Mouse (Mus musculus) heart, embryonic 15.5 days (tissue): Measurements from ENCODE around the gene Lcp1. TPM values are rescaled to one million over a fixed set of nuclear protein-coding genes. Genes with fewer than 3 reads are reported as not detected.

Source experiments
- ATAC-seq: fragments of 200-750 bp; cut with Nextera tagmentation; replicated peaks from 2 replicates; pipeline ENCODE4 v1.8.0; 2017; ENCODE audit warnings: low read depth, moderate TSS enrichment; ENCODE audit not compliant: insufficient number of reproducible peaks, insufficient read depth, low FRiP score
- H3K27ac ChIP-seq: fragments of 300-500 bp; sonication (generic); 2 replicates; pipeline ENCODE4 v1.5.1; 2015; ENCODE audit warnings: mild to moderate bottlenecking, inconsistent platforms
- H3K27me3 ChIP-seq: fragments of 300-500 bp; sonication (generic); 2 replicates; pipeline ENCODE4 v1.6.1; 2015; ENCODE audit warnings: inconsistent platforms
- H3K36me3 ChIP-seq: fragments of 300-500 bp; sonication (generic); 2 replicates; pipeline ENCODE4 v1.6.1; 2015; ENCODE audit warnings: mild to moderate bottlenecking, inconsistent platforms
- H3K4me1 ChIP-seq: fragments of 300-500 bp; sonication (generic); replicated peaks from 2 replicates; pipeline ENCODE4 v1.6.1; 2015; ENCODE audit warnings: inconsistent platforms
- H3K4me2 ChIP-seq: fragments of 300-500 bp; sonication (generic); 2 replicates; pipeline ENCODE4 v1.6.1; 2015; ENCODE audit warnings: inconsistent platforms, mild to moderate bottlenecking, moderate library complexity
- H3K4me3 ChIP-seq: fragments of 300-500 bp; sonication (generic); 2 replicates; pipeline ENCODE4 v1.5.1; 2015; ENCODE audit warnings: mild to moderate bottlenecking, inconsistent platforms
- H3K9ac ChIP-seq: fragments of 300-500 bp; sonication (generic); 2 replicates; pipeline ENCODE4 v1.6.1; 2015; ENCODE audit warnings: mild to moderate bottlenecking, inconsistent platforms
- H3K9me3 ChIP-seq: fragments of 300-500 bp; sonication (generic); replicated peaks from 2 replicates; pipeline ENCODE4 v1.6.1; 2016; ENCODE audit warnings: inconsistent platforms
- WGBS: fragments of 180-500 bp; shearing (Covaris S2); methylation state at CpG from one replicate; pipeline ENCODE4 v1.1.7; 2015; ENCODE audit warnings: mixed read lengths; 5-methylcytosine and 5-hydroxymethylcytosine counted together
- polyA plus RNA-seq: library from polyadenylated mRNA; unstranded; fragments of >200 nt; fragmentation: Nextera tagmentation; extraction: Ambion mirVana; gene quantifications from 2 replicates; pipeline ENCODE4 v1.2.1, GENCODE M21; 2015

Gene Lcp1
- polyA plus RNA-seq, 1 experiment from 2014 or later, result 20.6 TPM

DNA sequence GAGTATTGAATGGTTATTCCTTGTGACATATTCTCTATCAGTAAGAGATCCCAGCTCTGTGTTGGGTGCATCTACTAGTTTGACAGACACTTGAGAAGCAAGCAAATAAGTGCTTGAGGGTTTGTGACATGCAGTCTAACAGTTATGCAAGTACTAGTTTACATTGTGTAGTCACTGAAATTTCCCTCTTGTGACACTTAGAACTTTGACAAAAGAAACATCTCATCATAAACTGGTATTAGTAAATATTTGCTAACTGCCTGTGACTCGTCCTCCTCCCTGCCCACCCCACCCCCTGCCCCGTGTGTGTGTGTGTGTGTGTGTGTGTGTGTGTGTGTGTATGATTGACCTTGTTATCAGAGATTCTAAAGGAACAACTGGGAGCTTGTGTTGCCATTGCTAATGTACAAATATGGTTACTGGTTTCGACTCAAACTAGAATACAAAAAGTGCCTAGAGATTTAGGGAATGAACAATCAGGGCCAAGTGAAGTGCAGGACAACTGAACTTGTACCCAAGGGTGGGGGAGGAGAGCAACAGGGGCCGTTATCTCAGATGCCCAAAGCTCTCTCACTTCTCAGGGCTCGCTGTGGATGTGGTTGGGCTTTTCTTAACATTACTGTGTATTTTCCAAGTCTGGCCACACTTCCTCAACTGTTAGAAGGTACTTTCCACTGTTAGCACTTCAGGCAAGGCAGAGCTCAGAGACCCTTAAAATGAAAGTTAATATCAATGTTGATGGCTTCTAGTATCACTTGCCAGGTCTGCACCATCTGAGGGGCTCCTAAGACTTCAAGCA, 55.1 kb downstream of the Lcp1 start:
- Histone ChIP-seq H3K4me3 (no peak overlapping the region), H3K4me1 (0 out of 2 replicates have a peak, but pooled peaks cover 4% of the 10 kb centered on the region), H3K4me2 (no peak overlapping the region), H3K9me3 (no peaks in the 10 kb centered on the region), H3K27ac (no peak overlapping the region), H3K36me3 (no peaks in the 10 kb centered on the region), H3K9ac (no peak overlapping the region), H3K27me3 (no peaks in the 10 kb centered on the region)
- ATAC-seq, result no peak
- 35% methylated on average over 5 of the region's 5 CpGs for WGBS

DNA sequence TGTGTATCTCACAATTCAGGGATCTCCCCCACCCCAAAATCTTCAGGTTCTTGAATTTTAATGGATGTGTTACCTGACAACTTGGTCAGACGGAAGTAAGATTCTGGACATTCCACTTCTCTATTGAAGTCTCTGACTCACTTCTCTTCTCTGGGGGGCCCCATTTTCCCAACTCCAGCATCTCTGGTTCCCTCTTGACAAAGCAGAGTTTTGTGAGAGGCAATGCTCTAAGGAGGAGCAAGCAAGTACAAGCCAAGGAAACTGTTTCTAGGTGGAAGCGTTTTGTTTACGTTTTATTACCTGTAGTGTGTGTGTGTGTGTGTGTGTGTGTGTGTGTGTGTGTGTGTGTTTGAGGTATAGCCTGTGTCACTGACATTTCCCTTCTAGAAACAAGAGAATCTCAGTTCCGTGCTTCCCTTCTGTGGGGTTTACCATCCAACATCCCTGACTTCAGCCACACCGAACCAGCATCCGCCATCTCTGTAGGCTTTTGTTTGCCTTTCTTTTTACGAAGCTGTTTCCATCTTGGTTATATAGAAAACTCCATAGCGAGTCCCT, 56.0 kb downstream of the Lcp1 start:
- H3K27me3 ChIP-seq, result no peaks in the 10 kb centered on the region
- 92% methylated on average over 8 of the region's 8 CpGs for WGBS
- H3K4me1 ChIP-seq, result 0 out of 2 replicates have a peak, but pooled peaks cover 4% of the 10 kb centered on the region
- ATAC-seq, result no peak
- H3K27ac ChIP-seq, result no peak overlapping the region
- no peaks in the 10 kb centered on the region for H3K36me3 ChIP-seq
- H3K4me2 ChIP-seq, result no peak overlapping the region
- no peak overlapping the region for H3K9ac ChIP-seq
- H3K4me3 ChIP-seq, result no peak overlapping the region
- H3K9me3 ChIP-seq, result no peaks in the 10 kb centered on the region

DNA sequence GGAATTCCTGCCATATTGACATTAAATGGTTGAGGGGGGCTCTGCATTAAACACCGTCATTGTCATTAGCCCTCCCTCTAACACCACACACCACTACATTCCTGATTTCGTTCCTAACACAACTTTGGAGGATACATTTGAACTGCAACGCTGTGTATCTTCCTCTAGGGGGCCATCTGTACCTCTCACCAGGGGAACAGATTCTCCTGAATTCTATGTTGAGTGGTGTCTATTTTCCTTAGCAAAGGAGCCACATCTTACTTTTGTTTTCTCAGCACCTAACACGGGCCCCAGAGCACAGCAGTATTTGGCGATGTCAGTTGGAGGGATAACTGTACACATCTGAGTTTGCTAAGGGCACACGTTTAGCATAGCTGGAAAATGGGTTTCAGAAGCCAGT, 57.6 kb downstream of the Lcp1 start:
- Histone ChIP-seq H3K36me3 (no peaks in the 10 kb centered on the region), H3K4me2 (no peak overlapping the region), H3K27me3 (no peaks in the 10 kb centered on the region), H3K4me3 (no peak overlapping the region), H3K9ac (no peak overlapping the region), H3K4me1 (0 out of 2 replicates have a peak, but pooled peaks cover 4% of the 10 kb centered on the region), H3K27ac (no peak overlapping the region), H3K9me3 (no peaks in the 10 kb centered on the region)
- WGBS, result 74% methylated on average over 6 of the region's 6 CpGs
- ATAC-seq, result no peak

DNA sequence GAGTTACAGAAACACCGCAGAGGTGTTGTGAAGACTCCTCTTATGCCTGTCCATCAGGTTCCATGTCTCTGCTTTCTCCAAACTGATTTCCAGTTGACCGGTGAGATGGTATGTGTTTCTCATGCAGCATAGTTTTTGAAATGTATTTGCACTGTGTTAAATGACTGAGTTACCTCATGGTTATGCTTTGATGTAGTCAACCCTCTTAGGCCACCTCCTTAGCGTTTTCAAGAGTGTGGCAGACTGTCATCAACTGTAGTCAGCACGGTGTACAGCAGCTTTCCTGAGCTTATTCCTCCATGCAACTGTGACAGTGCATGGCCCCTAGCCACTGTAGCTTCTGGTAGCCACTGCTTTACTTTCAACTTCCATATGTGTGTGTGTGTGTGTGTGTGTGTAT, 58.1 kb downstream of the Lcp1 start:
- WGBS, result 68% methylated on average over 4 of the region's 4 CpGs
- no peak for ATAC-seq
- no peaks in the 10 kb centered on the region for H3K9me3 ChIP-seq

DNA sequence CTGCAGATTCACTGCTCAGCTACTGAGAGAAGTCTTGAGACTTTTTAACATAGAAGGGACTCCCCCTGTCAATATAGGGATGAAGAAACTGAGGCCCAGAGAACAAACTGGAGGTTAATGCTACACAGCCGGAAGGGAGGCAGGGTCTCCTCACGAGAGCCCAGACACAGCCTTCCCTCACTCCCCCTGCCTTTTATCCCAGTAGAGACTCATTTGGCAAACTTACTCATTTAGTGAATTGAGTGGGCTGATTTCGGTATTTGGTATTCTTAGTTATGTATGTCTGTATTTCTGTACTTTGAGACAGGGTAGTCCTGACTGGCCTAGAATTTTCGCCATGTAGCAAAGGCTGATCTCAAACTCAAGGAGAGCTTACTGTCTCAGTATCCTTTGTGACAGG, 59.8 kb downstream of the Lcp1 start:
- Histone ChIP-seq H3K27ac (no peak overlapping the region), H3K27me3 (no peaks in the 10 kb centered on the region), H3K4me2 (no peak overlapping the region), H3K4me1 (0 out of 2 replicates have a peak, but pooled peaks cover 7% of the 10 kb centered on the region), H3K4me3 (no peak overlapping the region), H3K9ac (no peak overlapping the region), H3K36me3 (no peaks in the 10 kb centered on the region), H3K9me3 (no peaks in the 10 kb centered on the region)
- 75% methylated on average over 4 of the region's 4 CpGs for WGBS
- no peak for ATAC-seq

More for the DNA sequence above, 58.1 kb downstream of the Lcp1 start:
- Histone ChIP-seq H3K9ac (no peak overlapping the region), H3K27me3 (no peaks in the 10 kb centered on the region), H3K4me3 (no peak overlapping the region), H3K27ac (no peak overlapping the region), H3K4me2 (no peak overlapping the region), H3K36me3 (no peaks in the 10 kb centered on the region), H3K4me1 (0 out of 2 replicates have a peak, but pooled peaks cover 7% of the 10 kb centered on the region)

DNA sequence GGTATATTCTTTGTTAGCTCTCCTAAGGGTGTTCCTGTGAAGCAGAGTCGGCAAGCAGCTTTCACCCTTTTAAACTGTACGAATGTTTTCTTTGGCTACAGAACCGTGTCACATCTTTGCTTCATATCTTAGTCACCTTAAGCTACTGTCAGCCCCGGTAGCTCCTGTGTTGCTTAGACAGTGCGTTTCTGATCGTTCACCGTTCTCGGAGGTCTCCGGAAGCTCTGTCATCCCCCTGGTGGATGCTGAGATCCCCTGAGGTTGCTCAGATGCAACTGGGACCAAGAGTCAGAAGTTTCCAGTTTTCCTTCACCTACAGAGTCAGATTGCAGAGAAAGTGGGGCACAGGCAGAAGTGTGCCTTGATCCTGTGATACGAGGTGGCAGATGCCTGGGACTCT, 61.5 kb downstream of the Lcp1 start:
- no peak for ATAC-seq
- Histone ChIP-seq H3K27ac (no peak overlapping the region), H3K9ac (no peak overlapping the region), H3K4me3 (no peak overlapping the region), H3K9me3 (no peaks in the 10 kb centered on the region), H3K27me3 (no peaks in the 10 kb centered on the region), H3K4me2 (no peak overlapping the region), H3K4me1 (0 out of 2 replicates have a peak, but pooled peaks cover 3% of the 10 kb centered on the region), H3K36me3 (no peaks in the 10 kb centered on the region)
- 66% methylated on average over 10 of the region's 10 CpGs for WGBS

DNA sequence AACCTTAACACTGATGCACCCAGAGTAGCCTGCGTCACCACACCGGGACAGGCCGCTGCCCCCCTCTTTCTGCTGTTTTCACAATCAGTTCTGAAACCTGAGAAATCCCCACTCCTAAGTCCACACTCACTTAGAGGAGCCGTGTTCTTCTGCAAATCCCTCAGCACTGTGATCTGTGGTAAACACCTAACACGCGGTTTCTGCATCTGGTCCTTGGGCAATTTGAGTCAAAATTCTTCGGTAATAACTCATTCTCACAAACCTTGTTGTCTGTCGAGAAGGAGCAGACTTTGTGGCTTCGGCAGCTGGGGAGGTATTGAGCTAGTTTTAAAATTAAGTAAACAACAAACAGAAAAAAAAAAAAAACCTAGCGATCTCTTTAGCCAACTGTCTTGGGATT, 62.0 kb downstream of the Lcp1 start:
- Histone ChIP-seq H3K4me2 (no peak overlapping the region), H3K36me3 (no peaks in the 10 kb centered on the region), H3K4me3 (no peak overlapping the region), H3K9me3 (no peaks in the 10 kb centered on the region), H3K9ac (no peak overlapping the region), H3K4me1 (0 out of 2 replicates have a peak, but pooled peaks cover 3% of the 10 kb centered on the region), H3K27ac (no peak overlapping the region), H3K27me3 (no peaks in the 10 kb centered on the region)
- no peak for ATAC-seq
- WGBS, result 75% methylated on average over 10 of the region's 10 CpGs

DNA sequence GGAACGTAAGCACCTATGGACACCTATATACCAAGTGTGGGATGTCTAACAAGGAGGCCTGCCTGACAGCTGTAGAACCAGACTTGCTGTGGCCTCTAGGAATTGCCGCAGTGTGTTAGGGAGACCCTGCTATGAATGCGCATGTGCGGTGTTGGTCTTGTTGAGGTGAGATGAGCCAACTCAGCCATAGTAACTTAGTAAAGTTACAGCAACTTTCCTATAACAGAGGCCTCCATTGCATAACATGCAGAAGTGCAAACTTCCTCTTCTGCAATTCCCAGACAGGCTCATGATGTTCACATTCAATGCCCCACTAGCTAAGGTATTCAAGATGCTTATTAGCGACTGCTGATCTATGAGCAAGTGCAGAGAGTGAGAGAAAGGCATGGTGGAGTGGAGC, 64.6 kb downstream of the Lcp1 start:
- no peak for ATAC-seq
- 0 out of 2 replicates have a peak, but pooled peaks cover 3% of the 10 kb centered on the region for H3K4me1 ChIP-seq
- 81% methylated on average over 5 of the region's 5 CpGs for WGBS

DNA sequence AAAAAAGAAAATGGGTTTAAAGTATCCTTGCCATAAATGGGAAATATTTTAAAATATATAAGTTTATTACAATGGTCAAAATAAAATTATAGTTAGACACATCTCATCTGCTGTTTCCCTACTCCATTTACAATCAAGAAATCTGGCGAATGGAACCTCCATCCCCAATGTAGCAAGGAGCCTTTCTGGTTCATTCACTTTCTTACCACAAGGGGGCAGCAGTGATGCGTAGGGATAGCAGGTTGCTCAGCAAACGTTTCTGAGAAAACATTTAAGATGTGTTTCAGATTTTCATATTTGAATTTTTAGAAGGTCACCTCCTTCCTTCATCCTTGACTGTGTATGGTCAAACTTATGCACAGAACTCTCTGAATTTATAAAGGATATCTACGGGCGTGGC, 66.1 kb downstream of the Lcp1 start:
- H3K4me3 ChIP-seq, result no peak overlapping the region
- WGBS, result 40% methylated on average over 5 of the region's 5 CpGs
- H3K27ac ChIP-seq, result no peak overlapping the region
- no peaks in the 10 kb centered on the region for H3K27me3 ChIP-seq
- H3K4me1 ChIP-seq, result 0 out of 2 replicates have a peak, but pooled peaks cover 3% of the 10 kb centered on the region
- H3K9ac ChIP-seq, result no peak overlapping the region
- H3K9me3 ChIP-seq, result no peaks in the 10 kb centered on the region
- ATAC-seq, result no peak
- no peak overlapping the region for H3K4me2 ChIP-seq
- H3K36me3 ChIP-seq, result no peaks in the 10 kb centered on the region

More for the DNA sequence above, 64.6 kb downstream of the Lcp1 start:
- H3K36me3 ChIP-seq, result no peaks in the 10 kb centered on the region
- no peak overlapping the region for H3K27ac ChIP-seq
- no peak overlapping the region for H3K4me2 ChIP-seq
- no peaks in the 10 kb centered on the region for H3K9me3 ChIP-seq
- no peak overlapping the region for H3K4me3 ChIP-seq
- H3K27me3 ChIP-seq, result no peaks in the 10 kb centered on the region
- H3K9ac ChIP-seq, result no peak overlapping the region

DNA sequence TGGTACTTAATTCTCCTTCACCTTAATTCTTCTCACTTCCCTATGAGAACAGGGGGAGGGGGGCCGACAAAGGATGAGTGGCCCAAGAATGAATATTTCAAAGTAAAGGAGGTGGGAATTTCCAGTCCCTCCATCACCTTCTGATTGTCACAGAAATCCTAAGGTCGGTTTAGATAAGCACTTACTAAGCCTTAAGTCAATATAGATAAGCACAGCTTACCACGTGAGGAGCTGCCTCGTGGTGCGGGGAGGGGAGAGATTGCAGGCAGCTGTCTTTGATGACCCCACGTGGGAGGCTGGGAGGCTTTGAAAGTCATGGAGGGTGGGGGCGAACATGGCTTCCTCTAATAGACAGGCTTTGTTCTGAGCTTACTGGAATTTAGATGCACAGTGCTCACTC, 66.8 kb downstream of the Lcp1 start:
- H3K36me3 ChIP-seq, result no peaks in the 10 kb centered on the region
- H3K27ac ChIP-seq, result no peak overlapping the region
- H3K9me3 ChIP-seq, result no peaks in the 10 kb centered on the region
- H3K4me2 ChIP-seq, result no peak overlapping the region
- H3K27me3 ChIP-seq, result no peaks in the 10 kb centered on the region
- no peak overlapping the region for H3K4me3 ChIP-seq
- WGBS, result 25% methylated on average over 7 of the region's 7 CpGs
- H3K4me1 ChIP-seq, result 0 out of 2 replicates have a peak, but pooled peaks cover 3% of the 10 kb centered on the region
- ATAC-seq, result no peak
- H3K9ac ChIP-seq, result no peak overlapping the region

DNA sequence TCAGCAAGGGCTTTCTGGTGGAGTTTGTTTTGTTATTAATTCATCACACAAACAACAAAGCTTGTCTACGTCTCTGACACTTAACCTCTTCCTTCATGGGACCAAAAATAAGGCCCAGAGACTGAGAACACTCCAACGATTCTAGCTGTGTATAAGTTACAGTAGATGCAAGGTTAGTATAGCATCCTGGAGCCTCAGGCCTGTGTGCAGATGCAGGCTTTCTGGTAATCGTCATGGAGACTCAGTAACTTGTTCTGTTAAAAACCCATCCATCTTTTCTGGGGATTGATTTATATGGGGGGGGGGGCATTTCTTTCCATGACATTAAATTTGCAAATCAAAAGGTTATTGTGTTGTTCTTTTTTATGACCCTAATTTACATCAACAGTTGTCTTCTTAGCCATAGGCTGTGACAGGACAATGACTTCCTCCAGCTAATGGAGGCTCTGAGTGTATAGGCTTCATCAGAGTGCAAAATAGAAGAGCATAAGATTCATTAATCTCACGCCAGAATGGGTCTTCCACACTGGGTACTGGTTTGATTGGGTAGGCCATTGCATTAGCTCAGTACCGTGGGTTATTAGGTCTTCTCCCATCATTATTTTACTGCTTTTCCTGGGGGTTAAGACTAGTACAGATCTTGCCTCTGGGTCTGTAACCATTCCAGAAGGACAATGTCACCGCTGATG, 74.6 kb downstream of the Lcp1 start:
- Histone ChIP-seq H3K27me3 (no peaks in the 10 kb centered on the region), H3K4me1 (no peaks in the 10 kb centered on the region), H3K36me3 (no peaks in the 10 kb centered on the region), H3K9me3 (no peaks in the 10 kb centered on the region), H3K27ac (no peak overlapping the region), H3K9ac (no peak overlapping the region), H3K4me3 (no peak overlapping the region), H3K4me2 (no peak overlapping the region)
- no peak for ATAC-seq
- WGBS, result 78% methylated on average over 6 of the region's 6 CpGs
